Mouse (Mus musculus): ENCODE data around the gene Sgo1. TPM values are rescaled to one million over a fixed set of nuclear protein-coding genes. Genes with fewer than 3 reads are reported as not detected.
"Not testable (repeated sequence)": the region's sequence is repeated elsewhere in the genome, so short reads cannot be mapped to it uniquely, and the experiment has no call there.

Sgo1 gene
- total and polyA plus RNA-seq, 3 experiments: 19.4 to 56.8 (median 35.2) TPM

- Histone ChIP-seq H3K9me3 (replicated peaks; ENCODE audit: low read length) (no peaks in the 10 kb centered on the region), H3K36me3 (replicated peaks in 1 of 2; ENCODE audit: control insufficient read depth in 1 of 2, insufficient read depth in 1 of 2, low read length in 1 of 2) (no peaks in the 10 kb centered on the region), H3K4me1 (ENCODE audit: control insufficient read depth in 1 of 2, insufficient read depth in 2 of 2) (no peaks in the 10 kb centered on the region), H3K79me2 (replicated peaks; ENCODE audit: control insufficient read depth, extremely low read depth, insufficient read depth, poor library complexity, severe bottlenecking) (no peaks in the 10 kb centered on the region), H3K4me2 (ENCODE audit: insufficient read depth, low read depth, poor library complexity, severe bottlenecking) (no peak overlapping the region), H3K9ac (ENCODE audit: insufficient read depth, low read depth) (no peak overlapping the region), H3K4me3 (replicated peaks in 1 of 3; ENCODE audit: low read depth in 2 of 3, low read length in 2 of 3, poor library complexity in 1 of 3) (no peak overlapping the region), H3K27me3 (replicated peaks) (no peaks in the 10 kb centered on the region), H3K27ac (ENCODE audit: insufficient read depth, low read depth) (no peak overlapping the region)
- TF ChIP-seq TCF12 (IDR thresholded peaks at IDR 0.05; ENCODE audit: low read depth, low read length) (no peak), MAZ (IDR thresholded peaks at IDR 0.05; ENCODE audit: low read depth, low read length) (no peak)
- DNase-seq (ENCODE audit: extremely low read depth): no peak
- dilution Hi-C loops (cut with MboI; ENCODE audit: extremely low pct_ligation_motif_present, extremely low pct_unique_long_range_greater_than_20kb, low sequenced_read_pairs) (no loop called here), in situ Hi-C loops (cut with MboI; ENCODE audit: low pct_ligation_motif_present, low pct_unique_long_range_greater_than_20kb, low sequenced_read_pairs) (no loop called here)
These were observed 25.3 kb upstream of the Sgo1 start for GRCm38 (mm10) chr17:53714453-53714852.

DNA sequence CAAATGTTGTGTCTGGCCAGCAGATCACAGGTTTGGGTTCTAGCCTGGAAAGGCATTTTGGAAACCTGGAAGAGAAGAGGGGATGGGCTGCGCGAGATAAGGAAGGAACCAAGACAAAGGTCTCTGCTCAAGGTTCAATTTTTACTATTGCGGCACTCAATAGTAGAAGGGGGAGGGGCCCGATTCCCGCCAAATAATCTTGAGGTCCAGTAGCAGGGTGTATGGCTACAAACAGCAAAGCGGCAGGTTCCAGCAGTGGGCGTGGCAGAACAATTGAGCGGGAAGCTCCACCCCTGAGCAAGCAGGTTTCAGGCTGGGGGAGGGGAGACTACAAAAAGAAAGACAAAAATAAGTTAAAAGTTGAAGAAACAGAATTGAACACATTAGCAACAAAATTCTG lies 8.4 kb upstream of the Sgo1 start:
- dilution Hi-C loops (cut with MboI; ENCODE audit: extremely low pct_ligation_motif_present, extremely low pct_unique_long_range_greater_than_20kb, low sequenced_read_pairs); H3K27me3 ChIP-seq (replicated peaks); H3K79me2 ChIP-seq (replicated peaks; ENCODE audit: control insufficient read depth, extremely low read depth, insufficient read depth, poor library complexity, severe bottlenecking); DNase-seq (ENCODE audit: extremely low read depth); H3K4me1 ChIP-seq (ENCODE audit: control insufficient read depth in 1 of 2, insufficient read depth in 2 of 2); H3K4me3 ChIP-seq (replicated peaks in 1 of 3; ENCODE audit: low read depth in 2 of 3, low read length in 2 of 3, poor library complexity in 1 of 3); H3K9ac ChIP-seq (ENCODE audit: insufficient read depth, low read depth); H3K9me3 ChIP-seq (replicated peaks; ENCODE audit: low read length); H3K27ac ChIP-seq (ENCODE audit: insufficient read depth, low read depth); H3K36me3 ChIP-seq (replicated peaks in 1 of 2; ENCODE audit: control insufficient read depth in 1 of 2, insufficient read depth in 1 of 2, low read length in 1 of 2); H3K4me2 ChIP-seq (ENCODE audit: insufficient read depth, low read depth, poor library complexity, severe bottlenecking); in situ Hi-C loops (cut with MboI; ENCODE audit: low pct_ligation_motif_present, low pct_unique_long_range_greater_than_20kb, low sequenced_read_pairs): not testable (repeated sequence)

GRCm38 (mm10) chr17:53694039-53694438 lies 4.9 kb upstream of the Sgo1 start:
- dilution Hi-C loops (cut with MboI; ENCODE audit: extremely low pct_ligation_motif_present, extremely low pct_unique_long_range_greater_than_20kb, low sequenced_read_pairs): no loop called here
- Histone ChIP-seq H3K27ac (ENCODE audit: insufficient read depth, low read depth) (no peak overlapping the region), H3K4me2 (ENCODE audit: insufficient read depth, low read depth, poor library complexity, severe bottlenecking) (no peak overlapping the region), H3K4me1 (ENCODE audit: control insufficient read depth in 1 of 2, insufficient read depth in 2 of 2) (peaks cover 0 to 6% of the 10 kb centered on the region in 2 experiments; a peak in 2 of 4 replicates), H3K79me2 (replicated peaks; ENCODE audit: control insufficient read depth, extremely low read depth, insufficient read depth, poor library complexity, severe bottlenecking) (no peaks in the 10 kb centered on the region), H3K9me3 (replicated peaks; ENCODE audit: low read length) (no peaks in the 10 kb centered on the region), H3K9ac (ENCODE audit: insufficient read depth, low read depth) (no peak overlapping the region), H3K36me3 (replicated peaks in 1 of 2; ENCODE audit: control insufficient read depth in 1 of 2, insufficient read depth in 1 of 2, low read length in 1 of 2) (no peaks in the 10 kb centered on the region), H3K27me3 (replicated peaks) (no peaks in the 10 kb centered on the region), H3K4me3 (replicated peaks in 1 of 3; ENCODE audit: low read depth in 2 of 3, low read length in 2 of 3, poor library complexity in 1 of 3) (no peak overlapping the region)
- in situ Hi-C loops (cut with MboI; ENCODE audit: low pct_ligation_motif_present, low pct_unique_long_range_greater_than_20kb, low sequenced_read_pairs): no loop called here
- DNase-seq (ENCODE audit: extremely low read depth): peak; percentile 48
- TF ChIP-seq BHLHE40 (IDR thresholded peaks at IDR 0.05; ENCODE audit: low read depth, low read length) (no peak), SMC3 (IDR thresholded peaks at IDR 0.05; ENCODE audit: low read depth, low read length) (peak; percentile 67), RAD21 (IDR thresholded peaks at IDR 0.05; ENCODE audit: low read depth, low read length) (peak; percentile 59), ETS1 (conservative IDR thresholded peaks at IDR 0.05; ENCODE audit: low read depth, low read length) (no peak), CTCF (conservative IDR thresholded peaks at IDR 0.05 in 1 of 2, IDR thresholded peaks at IDR 0.05 in 1 of 2; ENCODE audit: low read depth in 2 of 2, low read length in 2 of 2) (peak in 1 of 2 experiments; percentile 73; a peak in 3 of 4 replicates)
